Mouse (Mus musculus) monocyte, adult 5-6 weeks (primary cell): ENCODE data around the gene Ints6. TPM values are rescaled to one million over a fixed set of nuclear protein-coding genes. Genes with fewer than 3 reads are reported as not detected.

Experiments
- ATAC-seq: fragments of 153-309, 156-312 bp; replicated peaks from 2 replicates; pipeline ENCODE4 v1.8.0; 2017; ENCODE audit warnings: mild to moderate bottlenecking; ENCODE audit not compliant: low TSS enrichment, insufficient number of reproducible peaks, severe bottlenecking, poor library complexity, low FRiP score
- total RNA-seq: library from RNA; stranded (forward); fragments of 200-1000, 200-491, 200-594 nt; gene quantifications from 3 replicates; pipeline ENCODE4 v1.2.3, GENCODE M21; 2017

Ints6 gene
- total RNA-seq, 1 experiment from 2014 or later, result 83.5 TPM

DNA sequence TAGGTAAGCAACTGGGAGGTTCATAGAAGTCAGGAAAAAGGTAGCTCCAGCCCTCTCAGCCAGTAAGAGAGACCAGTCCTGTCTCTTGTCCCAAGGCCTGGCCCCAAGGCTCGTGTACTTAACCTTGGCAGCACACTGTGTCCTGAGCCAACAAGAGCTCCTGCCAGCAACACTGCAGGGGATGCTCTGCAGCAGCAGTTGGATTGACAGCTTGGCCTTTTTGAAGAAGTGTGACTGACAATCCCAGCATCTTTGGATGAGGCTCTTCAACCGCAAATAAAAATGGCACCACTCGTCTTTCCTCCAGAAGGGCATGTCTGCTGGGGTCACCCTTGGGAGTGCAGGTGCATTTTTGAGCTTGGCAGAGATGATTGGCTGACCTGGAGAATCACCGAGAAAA is 120.6 kb downstream of the Ints6 start:
- no peak for ATAC-seq

DNA sequence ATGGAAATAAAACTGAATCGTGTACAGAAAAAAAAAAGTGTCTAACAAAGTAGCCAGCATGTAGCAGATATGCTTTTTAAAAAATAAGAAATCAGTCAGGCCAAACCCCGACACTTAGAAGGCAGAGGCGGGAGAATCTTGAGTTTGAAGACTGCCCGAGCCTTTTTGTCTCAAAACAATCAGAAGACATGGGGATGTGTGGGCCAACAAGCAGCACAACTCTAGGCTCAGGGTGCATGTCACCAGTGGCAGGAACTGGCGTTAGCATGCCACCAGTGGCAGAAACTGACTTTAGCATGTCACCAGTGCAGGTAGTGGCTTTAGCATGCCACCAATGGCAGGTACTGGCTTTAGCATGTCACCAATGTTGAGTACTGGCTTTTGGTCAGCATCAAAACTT is 121.4 kb downstream of the Ints6 start:
- ATAC-seq, result no peak

DNA sequence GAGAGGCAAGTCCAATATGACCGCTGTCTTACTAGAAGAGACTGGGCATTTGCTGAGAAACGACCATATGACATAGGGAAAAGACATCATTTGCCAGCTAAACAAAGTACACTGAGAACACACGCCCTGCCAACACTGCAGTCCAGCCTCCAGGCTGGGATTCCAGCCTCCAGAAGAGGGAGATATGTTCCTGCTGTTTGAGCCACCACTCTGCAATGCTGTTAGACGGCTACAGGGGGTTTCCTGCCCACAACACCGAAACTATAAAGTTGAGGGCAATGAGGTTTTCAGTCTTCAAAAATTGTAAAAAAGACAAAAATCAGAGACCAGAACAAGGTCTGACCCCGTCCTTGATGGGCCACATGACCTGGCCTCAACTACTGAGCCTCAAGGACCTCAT is 121.9 kb downstream of the Ints6 start:
- ATAC-seq, result no peak

DNA sequence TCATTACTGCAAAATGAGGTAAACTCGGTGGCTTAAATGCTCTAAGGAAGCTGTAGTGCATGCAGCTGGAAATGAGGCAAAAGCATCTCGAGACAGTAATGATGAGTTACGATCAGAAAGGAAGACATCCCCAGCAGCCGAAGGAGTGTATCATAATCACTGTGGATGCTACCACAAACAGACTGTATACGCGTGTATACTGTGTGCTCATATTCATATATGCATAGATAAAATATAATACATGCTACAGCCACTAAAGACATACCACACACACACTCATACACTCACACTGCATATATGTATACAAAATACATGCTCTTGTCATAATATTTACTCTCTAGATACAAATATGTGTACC is 122.6 kb downstream of the Ints6 start:
- ATAC-seq, result no peak

DNA sequence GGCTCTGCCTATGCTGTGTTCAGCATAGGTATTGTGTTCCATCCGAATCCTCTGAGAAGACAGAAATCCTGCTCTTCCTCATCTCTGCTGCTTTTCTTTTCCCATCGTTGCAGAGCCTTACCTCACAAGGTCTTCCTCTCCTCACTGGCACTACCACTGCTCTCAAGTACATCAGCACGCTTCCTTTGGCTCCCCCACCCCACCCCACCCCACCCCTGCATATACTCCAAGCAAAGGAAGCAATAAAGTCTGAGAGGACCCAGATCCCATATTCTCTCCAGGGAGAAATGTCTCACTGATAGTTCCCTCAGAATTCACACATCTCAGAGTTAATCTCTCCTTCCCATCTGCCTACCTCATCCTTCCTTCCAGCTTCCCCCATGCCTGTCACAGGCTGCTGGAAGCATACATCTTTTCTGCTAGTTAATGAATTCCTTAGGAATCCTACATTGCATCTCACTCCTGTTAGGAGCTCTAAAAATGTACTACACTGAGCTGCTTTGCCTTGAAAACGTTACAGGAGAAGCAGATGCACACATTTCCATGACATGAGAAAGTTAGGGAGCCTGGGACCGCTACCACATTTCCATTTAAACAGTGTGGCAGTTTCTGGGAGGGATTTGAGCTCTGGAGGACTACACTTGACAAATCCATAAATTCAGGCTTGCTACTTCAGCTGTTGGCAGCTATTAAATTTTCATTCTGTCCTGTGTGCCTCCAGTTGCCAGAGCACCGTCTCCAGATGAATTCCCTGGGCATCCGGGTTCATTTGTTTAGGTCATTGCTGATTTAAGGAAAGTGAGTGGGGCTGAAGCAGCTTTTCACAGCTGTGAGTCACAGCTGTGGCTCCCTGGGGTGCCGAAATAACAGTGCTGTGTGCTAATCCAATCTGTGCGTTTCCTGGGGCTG is 123.3 kb downstream of the Ints6 start:
- no peak for ATAC-seq

DNA sequence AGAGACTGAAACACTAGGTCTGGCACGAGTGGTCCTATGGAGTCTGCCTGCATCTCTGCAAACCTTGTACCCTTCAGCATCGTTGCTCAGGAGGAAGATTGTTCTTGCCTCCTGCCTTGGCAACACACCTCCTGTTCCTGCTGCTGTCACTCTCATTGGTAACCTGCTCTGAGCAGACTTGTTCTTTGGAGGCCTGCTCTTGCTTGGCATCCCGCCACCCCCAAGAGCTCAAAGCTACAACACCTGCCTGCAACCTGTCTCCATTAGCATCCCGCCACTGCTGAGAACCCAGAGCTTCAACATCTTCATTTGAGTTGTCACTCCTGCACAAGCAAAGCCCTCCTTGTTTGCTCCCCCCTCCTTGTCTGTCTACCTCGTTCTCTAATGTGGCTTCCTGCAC is 133.0 kb downstream of the Ints6 start:
- no peak for ATAC-seq

Other genes starting within 250 kb of the Ints6 start
- not detected in 3 replicates for gene Fam124a, start 205.4 kb downstream of the Ints6 start, total RNA-seq
- not detected in 3 replicates for gene Gm4131, start 194.2 kb downstream of the Ints6 start, total RNA-seq
- not detected in 3 replicates for gene Serpine3, start 97.5 kb downstream of the Ints6 start, total RNA-seq
- gene Wdfy2, start 76.5 kb upstream of the Ints6 start, total RNA-seq, result 29.0 to 31.6 TPM (median 29.2 TPM) in 3 replicates
- not detected in 3 replicates for gene Defb48, start 223.3 kb upstream of the Ints6 start, total RNA-seq
- not detected in 3 replicates for gene Defb47, start 236.9 kb upstream of the Ints6 start, total RNA-seq